In genomic region chr2:132578059-132578458, GRCm38 (mm10) we compare ENCODE assay signal across 8 mouse cellular contexts. TPM values are rescaled to one million over a fixed set of nuclear protein-coding genes. Genes with fewer than 3 reads are reported as not detected.
DNase-seq lines count a peak whose midpoint lies in the region; ATAC-seq and TF ChIP-seq lines count a peak whose summit lies in the region.

No protein-coding gene starts in this region.

- no peaks in the 10 kb centered on the region for H3K36me3 ChIP-seq in embryonic facial prominence, embryonic 13.5 days
- no peaks in the 10 kb centered on the region for H3K36me3 ChIP-seq in limb, embryonic 14.5 days (ENCODE audit: control insufficient read depth, insufficient read depth, low read length)
- no peaks in the 10 kb centered on the region for H3K36me3 ChIP-seq in midbrain, postnatal 0 days (ENCODE audit: insufficient read depth, low read length)

- H3K27ac ChIP-seq in embryonic facial prominence, embryonic 13.5 days, result peak overlapping the region; percentile 99
- peak overlapping the region; percentile 99 for H3K27ac ChIP-seq in limb, embryonic 14.5 days (replicated peaks; ENCODE audit: low read depth, low read length)
- peak overlapping the region; percentile 97 for H3K27ac ChIP-seq in midbrain, postnatal 0 days (ENCODE audit: low read depth, low read length)

- DNase-seq in 3134 (ENCODE audit: extremely low read depth, insufficient read length, low spot score), result peak; percentile 98
- peak; percentile 97 to 99 for DNase-seq in adrenal gland, postnatal 36 days
- peak; percentile 96 for DNase-seq in heart, adult 8-10 months (ENCODE audit: low spot score)
- DNase-seq in kidney, adult 9 months, result peak; percentile 98
- peak; percentile 96 for DNase-seq in limb, embryonic 14.5 days (ENCODE audit: low spot score)
- peak; percentile 97 for DNase-seq in midbrain, postnatal 0 days (ENCODE audit: low spot score)
- DNase-seq in spleen, postnatal 14 days (ENCODE audit: low spot score in 2 of 2), result peak; percentile 98 to 99

- H3K4me2 ChIP-seq in embryonic facial prominence, embryonic 13.5 days, result peak overlapping the region; percentile 71
- peak overlapping the region; percentile 73 for H3K4me2 ChIP-seq in limb, embryonic 14.5 days (replicated peaks; ENCODE audit: low read depth, low read length, severe bottlenecking)
- H3K4me2 ChIP-seq in midbrain, postnatal 0 days (ENCODE audit: low read depth, low read length, poor library complexity, severe bottlenecking), result peak overlapping the region; percentile 42

- under 1% methylated on average over 37 of the region's 38 CpGs for WGBS in embryonic facial prominence, embryonic 13.5 days
- WGBS in limb, embryonic 14.5 days, result 1% methylated on average over 37 of the region's 38 CpGs
- 2% methylated on average over 15 of the region's 38 CpGs for WGBS in midbrain, postnatal 0 days

- peak overlapping the region; percentile 96 for H3K9ac ChIP-seq in embryonic facial prominence, embryonic 13.5 days
- peak overlapping the region; percentile 96 for H3K9ac ChIP-seq in limb, embryonic 14.5 days (ENCODE audit: low read depth, low read length, severe bottlenecking)
- peak overlapping the region; percentile 96 for H3K9ac ChIP-seq in midbrain, postnatal 0 days (replicated peaks; ENCODE audit: low read length, poor library complexity, severe bottlenecking)

- peak overlapping the region; percentile 83 for H3K4me3 ChIP-seq in embryonic facial prominence, embryonic 13.5 days
- H3K4me3 ChIP-seq in limb, embryonic 14.5 days (replicated peaks; ENCODE audit: low read length), result peak overlapping the region; percentile 78
- peak overlapping the region; percentile 74 for H3K4me3 ChIP-seq in midbrain, postnatal 0 days (ENCODE audit: low read depth, low read length)

- H3K9me3 ChIP-seq in embryonic facial prominence, embryonic 13.5 days, result no peaks in the 10 kb centered on the region
- H3K9me3 ChIP-seq in limb, embryonic 14.5 days (ENCODE audit: control insufficient read depth, low read length), result no peaks in the 10 kb centered on the region
- no peaks in the 10 kb centered on the region for H3K9me3 ChIP-seq in midbrain, postnatal 0 days (ENCODE audit: low read length)

- 0 out of 2 replicates have a peak, but pooled peaks have one; percentile 50 for TF ChIP-seq POLR2A in limb, embryonic 14.5 days (IDR thresholded peaks at IDR 0.05; ENCODE audit: borderline replicate concordance, extremely low read depth, insufficient read depth, insufficient read length)

- ATAC-seq in embryonic facial prominence, embryonic 13.5 days (ENCODE audit: insufficient number of reproducible peaks, insufficient read depth, low FRiP score, low TSS enrichment, low read depth), result peak; percentile 97
- ATAC-seq in limb, embryonic 14.5 days (ENCODE audit: low FRiP score, low read depth), result peak; percentile 97
- peak; percentile 99 for ATAC-seq in midbrain, postnatal 0 days (ENCODE audit: low FRiP score)

- TF ChIP-seq CTCF in midbrain, postnatal 0 days (IDR thresholded peaks at IDR 0.05), result peak; percentile 60

- H3K27me3 ChIP-seq in embryonic facial prominence, embryonic 13.5 days, result no peaks in the 10 kb centered on the region
- H3K27me3 ChIP-seq in limb, embryonic 14.5 days (ENCODE audit: control insufficient read depth, insufficient read depth, low read length), result no peaks in the 10 kb centered on the region
- H3K27me3 ChIP-seq in midbrain, postnatal 0 days (ENCODE audit: insufficient read depth, low read length), result no peaks in the 10 kb centered on the region

- H3K4me1 ChIP-seq in embryonic facial prominence, embryonic 13.5 days, result peaks cover 27% of the 10 kb centered on the region
- peaks cover 24% of the 10 kb centered on the region for H3K4me1 ChIP-seq in limb, embryonic 14.5 days (ENCODE audit: control insufficient read depth, insufficient read depth, low read length)
- H3K4me1 ChIP-seq in midbrain, postnatal 0 days (ENCODE audit: insufficient read depth, low read length), result peaks cover 4% of the 10 kb centered on the region; the same call in 1 of the 2 replicates

RNA-seq across cellular contexts. Expression of gene Gpcpd1, which starts 9.5 kb away (rescaled TPM):
- 10 to 100 TPM; 19.5 to 57.4 TPM for total RNA-seq in adrenal gland, postnatal 36 days (2021)
- 54.7 and 56.4 TPM in 2 replicates for polyA plus RNA-seq in embryonic facial prominence, embryonic 13.5 days (2015; fragmentation: Nextera tagmentation; extraction: Ambion mirVana)
- 100 to 1,000 TPM; 161 to 308 (median 228) TPM for total RNA-seq in heart, adult 8-10 months (2022)
- polyA plus RNA-seq in limb, embryonic 14.5 days (2012; rRNA removed), result 32.5 and 34.6 TPM in 2 replicates
- polyA plus RNA-seq in limb, embryonic 14.5 days (2014; fragmentation: Nextera tagmentation; extraction: Ambion mirVana), result 41.7 and 43.4 TPM in 2 replicates
- 55.7 and 78.6 TPM in 2 replicates for total RNA-seq in midbrain, postnatal 0 days (2014; rRNA removed)
- 82.9 and 84.0 TPM in 2 replicates for polyA plus RNA-seq in midbrain, postnatal 0 days (2015; fragmentation: Nextera tagmentation; extraction: Ambion mirVana)

Comparison
In these comparisons a context has a peak if more than half of its experiments do, and no peak if none do; other contexts are left out.
1. Peak in every context shown above with its lines: DNase-seq, ATAC-seq, H3K4me3 ChIP-seq and H3K27ac ChIP-seq.